Mouse (Mus musculus) liver, adult (tissue): ENCODE results near the gene Dnah11.

Experiments
- GATA4 ChIP-seq: IDR thresholded peaks from 2 replicates; pipeline ENCODE4 v1.6.1; 2014; ENCODE audit warnings: mild to moderate bottlenecking, low read length; ENCODE audit not compliant: insufficient replicate concordance

Dnah11 gene

GRCm38 (mm10) chr12:117938214-117938613 lies 260.6 kb downstream of the Dnah11 start:
- no peak for TF ChIP-seq GATA4

DNA sequence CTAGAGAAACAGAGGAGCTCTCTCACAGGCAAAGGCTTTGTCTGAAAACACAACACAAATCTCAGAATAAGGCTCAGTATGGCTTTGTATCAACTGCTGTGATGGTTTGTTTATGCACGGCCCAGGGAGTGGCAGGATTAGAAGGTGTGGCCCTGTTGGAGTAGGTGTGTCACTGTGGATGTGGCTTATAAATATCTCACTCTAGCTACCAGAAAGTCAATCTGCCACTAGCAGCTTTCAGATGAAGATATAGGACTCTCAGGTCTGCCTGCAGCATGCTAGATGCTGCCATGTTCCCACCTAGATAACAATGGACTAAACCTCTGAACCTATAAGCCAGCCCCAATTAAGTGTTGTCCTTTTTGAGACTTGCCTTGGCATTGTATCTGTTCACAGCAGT lies 266.8 kb downstream of the Dnah11 start:
- TF ChIP-seq GATA4: no peak

DNA sequence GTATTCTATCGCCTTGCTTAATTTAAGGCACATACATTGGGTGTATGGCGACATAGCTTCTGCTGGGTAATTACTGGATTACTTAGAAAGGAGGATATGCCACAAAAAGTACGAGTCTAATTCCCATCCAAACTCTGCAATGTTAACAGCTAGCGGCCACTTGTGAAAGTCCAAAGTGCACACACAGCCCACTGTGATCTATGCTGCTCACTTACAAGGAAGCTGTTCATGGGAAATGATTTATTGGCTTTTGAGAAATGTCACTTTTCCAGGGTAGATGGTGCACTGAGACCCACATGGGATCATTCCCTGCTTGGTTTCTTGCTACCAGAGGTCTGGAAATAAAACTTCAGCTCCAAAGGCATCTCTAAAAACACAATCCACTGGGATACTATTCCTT lies 269.1 kb downstream of the Dnah11 start:
- no peak for TF ChIP-seq GATA4

GRCm38 (mm10) chr12:117915826-117916588 lies 282.8 kb downstream of the Dnah11 start:
- TF ChIP-seq GATA4: no peak

DNA sequence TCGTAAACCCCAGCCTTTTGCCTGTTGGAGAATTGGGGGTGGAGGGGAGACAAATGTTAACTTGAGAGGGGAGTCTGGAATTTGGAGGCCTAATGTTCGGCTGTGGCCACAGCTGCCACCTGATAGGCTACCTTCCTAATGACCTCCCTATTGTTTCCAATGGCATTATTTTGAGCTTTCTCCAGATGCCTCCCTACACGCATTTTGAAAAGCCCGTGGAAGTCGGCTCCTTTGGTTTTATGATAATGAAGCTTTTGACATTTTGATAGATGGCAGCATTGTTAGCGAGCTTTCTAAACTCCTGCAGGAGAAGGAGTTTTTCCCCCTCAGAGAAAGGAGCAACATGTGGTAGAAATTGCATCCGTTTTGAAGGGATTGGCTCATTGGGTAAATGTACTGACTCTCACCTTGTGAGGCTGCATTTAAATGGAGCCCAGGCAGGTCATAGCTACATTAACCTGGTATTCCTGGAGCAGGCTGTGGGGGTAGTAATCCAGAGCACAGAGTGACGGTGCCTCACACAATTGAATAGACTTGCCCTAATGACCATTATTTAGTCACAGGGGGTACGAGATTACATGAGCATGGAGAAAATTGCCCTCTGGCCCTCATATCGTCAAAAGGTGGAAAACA lies 284.1 kb downstream of the Dnah11 start:
- TF ChIP-seq GATA4: no peak

GRCm38 (mm10) chr12:117911396-117911795 lies 287.4 kb downstream of the Dnah11 start:
- no peak for TF ChIP-seq GATA4

DNA sequence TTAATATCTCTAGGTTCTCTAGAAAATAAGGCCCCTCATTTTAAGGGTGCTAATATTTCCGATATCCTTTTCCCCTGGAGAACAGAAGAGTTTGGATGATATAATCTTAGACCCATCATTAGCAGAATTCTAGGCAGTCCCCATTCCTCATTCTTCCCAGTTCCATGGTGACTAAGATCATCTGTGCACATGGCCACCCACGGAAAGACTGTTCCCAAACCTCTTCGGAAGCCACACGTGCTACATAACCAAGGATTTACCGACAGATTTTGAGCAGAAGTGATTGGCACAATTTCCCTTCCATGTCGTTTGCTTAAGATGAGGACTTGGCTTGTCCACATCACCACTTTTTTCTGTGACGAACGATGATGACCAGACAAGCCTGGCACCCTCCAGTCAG lies 295.2 kb downstream of the Dnah11 start:
- TF ChIP-seq GATA4: no peak

DNA sequence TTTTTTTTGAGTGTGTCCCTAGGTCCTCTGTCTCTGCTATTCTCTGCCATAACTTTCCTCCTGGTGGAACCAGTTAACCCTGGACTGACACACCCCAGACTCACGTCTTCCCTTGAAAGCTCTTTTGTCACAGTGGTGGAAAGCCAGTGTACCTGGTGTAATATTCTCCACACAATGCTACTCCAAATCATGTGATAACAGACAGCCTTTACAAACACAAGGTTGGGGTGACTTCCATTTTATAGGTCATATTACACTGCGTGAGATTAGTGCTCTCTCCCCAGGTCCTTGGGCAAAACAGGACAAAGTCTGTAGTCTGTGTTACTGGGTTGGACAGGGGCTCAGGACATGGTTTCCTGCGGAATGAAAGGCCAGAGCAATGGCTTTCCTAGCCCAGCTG lies 311.4 kb downstream of the Dnah11 start:
- TF ChIP-seq GATA4: no peak

- TF ChIP-seq GATA4: no peak
These were observed 314.2 kb downstream of the Dnah11 start for GRCm38 (mm10) chr12:117884627-117885026.

DNA sequence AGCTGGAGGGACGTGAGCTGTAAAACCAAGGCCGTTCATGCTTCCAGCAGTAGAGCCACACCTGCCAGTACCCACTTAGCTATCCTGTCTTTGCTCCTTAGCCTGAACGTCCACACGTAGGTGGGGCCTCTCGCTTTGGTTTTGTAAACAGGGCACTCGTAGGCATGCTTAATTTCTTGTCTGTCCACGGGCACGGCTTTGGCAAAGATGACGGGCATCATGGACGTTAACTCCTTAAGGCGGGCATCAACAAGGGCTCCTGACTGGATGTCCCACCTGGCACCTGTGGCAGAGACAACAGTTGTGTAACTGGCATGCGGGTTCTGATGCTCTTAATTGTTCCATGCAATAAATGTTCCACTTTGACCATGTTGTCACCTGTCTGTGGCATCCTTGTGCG lies 320.5 kb downstream of the Dnah11 start:
- no peak for TF ChIP-seq GATA4

GRCm38 (mm10) chr12:117872265-117872664 lies 326.6 kb downstream of the Dnah11 start:
- TF ChIP-seq GATA4: no peak

GRCm38 (mm10) chr12:117867708-117868564 lies 330.9 kb downstream of the Dnah11 start:
- TF ChIP-seq GATA4: no peak

DNA sequence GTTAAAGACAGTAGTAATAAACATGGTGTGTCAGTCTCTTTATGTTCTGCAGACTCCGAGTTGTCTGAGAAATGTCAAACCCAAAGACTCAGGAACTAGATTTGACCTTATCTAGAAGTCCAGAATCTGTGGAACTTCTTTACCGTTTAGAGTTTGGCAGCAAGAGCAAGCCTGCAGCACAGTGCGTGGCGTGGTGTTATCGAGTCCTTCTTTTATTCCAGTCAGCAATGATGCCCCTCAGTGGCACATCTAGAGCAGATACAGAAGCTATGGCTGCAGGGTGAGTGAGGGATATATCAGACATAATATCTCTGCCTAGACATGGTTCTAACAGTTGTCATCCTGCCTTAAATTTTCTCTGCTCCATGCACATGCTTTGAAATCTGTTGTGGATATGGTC lies 336.2 kb downstream of the Dnah11 start:
- no peak for TF ChIP-seq GATA4

DNA sequence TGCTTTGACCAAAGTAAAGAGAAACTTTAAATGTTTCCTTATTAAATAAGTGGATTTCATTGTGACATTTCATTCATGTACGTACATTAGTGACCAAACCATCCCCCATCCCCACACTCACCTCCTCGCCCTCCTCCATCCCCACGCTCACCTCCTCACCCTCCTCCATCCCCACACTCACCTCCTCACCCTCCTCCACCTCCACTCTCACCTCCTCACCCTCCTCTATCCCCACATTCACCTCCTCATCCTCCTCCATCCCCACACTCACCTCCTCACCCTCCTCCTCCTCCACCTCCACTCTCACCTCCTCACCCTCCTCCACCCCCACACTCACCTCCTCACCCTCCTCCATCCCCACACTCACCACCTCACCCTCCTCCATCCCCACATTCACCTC lies 337.6 kb downstream of the Dnah11 start:
- no peak for TF ChIP-seq GATA4

DNA sequence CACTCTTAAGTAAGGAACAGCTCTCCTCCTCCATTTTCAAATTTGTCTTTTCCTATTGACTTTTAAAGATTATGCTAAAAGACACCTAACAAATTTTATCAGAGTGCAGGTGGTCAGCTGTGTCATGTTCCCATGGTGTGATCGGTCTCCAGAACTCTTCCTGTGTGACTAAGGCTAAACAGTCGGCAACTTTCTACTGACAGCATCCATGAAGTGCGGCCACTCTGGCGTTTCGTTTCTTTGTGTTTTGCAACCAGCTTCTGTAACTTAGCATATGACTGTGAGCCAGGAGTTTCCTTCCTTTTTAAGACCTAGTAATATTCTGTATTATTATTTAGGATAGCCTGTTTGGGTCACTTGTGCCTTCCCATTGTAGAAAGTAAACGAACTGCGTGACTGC lies 338.0 kb downstream of the Dnah11 start:
- no peak for TF ChIP-seq GATA4

GRCm38 (mm10) chr12:117857884-117858283 lies 341.0 kb downstream of the Dnah11 start:
- no peak for TF ChIP-seq GATA4

DNA sequence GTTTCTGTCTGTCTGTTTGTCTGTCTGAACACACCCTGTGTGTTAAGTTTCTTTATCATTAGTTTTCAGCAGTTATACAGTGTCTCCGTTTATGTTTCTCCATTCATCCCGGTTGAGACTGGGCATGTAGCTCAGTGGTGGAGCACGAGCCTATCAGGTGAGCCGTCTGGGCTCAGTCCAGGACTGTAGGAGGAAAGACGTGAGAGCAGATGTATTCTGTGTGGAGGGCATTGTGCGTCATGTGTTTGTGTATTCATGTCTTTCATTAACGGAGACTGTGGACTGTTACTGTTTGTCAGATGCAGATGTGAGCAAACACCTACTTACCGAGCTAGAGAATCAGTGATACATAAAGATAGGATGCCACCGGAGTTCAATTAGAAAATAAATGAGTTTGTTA lies 341.8 kb downstream of the Dnah11 start:
- TF ChIP-seq GATA4: no peak

- TF ChIP-seq GATA4: no peak
These were observed 345.5 kb downstream of the Dnah11 start for GRCm38 (mm10) chr12:117853316-117853715.
